Mouse (Mus musculus): Measurements from ENCODE around the gene Lhx2. TPM values are rescaled to one million over a fixed set of nuclear protein-coding genes. Genes with fewer than 3 reads are reported as not detected.

Lhx2 gene
- 22.2 and 33.2 TPM in 2 replicates for total RNA-seq (2014; rRNA removed)
- polyA plus RNA-seq (2015; fragmentation: Nextera tagmentation; extraction: Ambion mirVana): 4.6 and 7.3 TPM in 2 replicates

DNA sequence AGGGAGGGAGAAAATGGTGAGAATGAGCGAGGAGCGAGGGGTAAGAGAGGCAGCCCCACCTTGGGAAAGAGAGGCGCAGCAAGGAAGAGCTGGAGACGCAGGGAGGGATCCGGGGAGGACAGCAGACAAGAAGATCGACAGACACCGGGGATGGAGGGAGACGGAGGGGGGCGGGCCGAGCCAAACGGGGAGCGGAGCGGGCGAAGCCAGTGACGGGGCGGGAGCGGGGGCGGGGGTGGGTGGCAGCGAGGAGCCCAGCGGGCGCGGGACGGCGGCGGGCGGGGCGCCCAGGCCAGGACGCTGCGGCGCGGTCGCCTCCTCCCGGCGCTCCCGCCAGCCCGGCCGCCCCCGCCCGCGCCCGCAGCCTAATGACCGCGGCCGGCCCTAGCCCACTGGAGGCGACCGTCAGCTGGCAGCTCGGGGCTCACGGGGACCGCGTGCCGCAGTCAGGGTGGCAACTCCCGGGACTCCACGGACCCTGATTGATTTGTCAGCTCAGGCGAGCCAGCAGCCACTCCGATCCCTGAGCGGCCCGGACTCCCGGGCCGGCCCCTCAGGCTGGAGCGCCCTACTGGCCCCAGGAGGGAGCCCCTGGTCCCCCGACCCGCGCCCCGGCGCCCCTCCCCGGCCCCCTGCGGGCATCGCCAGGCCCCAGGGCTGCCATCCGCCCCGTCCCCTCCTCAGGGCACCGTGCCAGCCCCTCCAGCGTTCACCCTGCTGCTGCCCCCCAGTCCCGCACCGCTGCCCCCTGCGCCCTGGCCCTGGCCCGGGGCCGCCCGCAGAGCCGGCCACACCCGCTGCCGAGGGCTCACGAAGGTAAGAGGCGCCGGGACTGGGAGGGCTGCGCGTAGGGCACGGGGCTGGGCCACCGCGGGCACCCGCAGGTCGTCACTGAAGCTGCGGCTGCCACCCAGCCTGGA lies at the start of gene Lhx2:
Lhx2 (plus strand) TSS at position 292 of the 920 bp plus-strand sequence.
- Histone ChIP-seq H3K9ac (replicated peaks; ENCODE audit: low read length) (peak within 1 kb of the TSS; percentile 17), H3K27me3 (ENCODE audit: insufficient read depth, low read length) (peaks cover 82% of the 10 kb centered on the region), H3K36me3 (ENCODE audit: insufficient read depth, low read length) (no peaks in the 10 kb centered on the region), H3K9me3 (ENCODE audit: low read length) (no peaks in the 10 kb centered on the region), H3K4me3 (ENCODE audit: low read length) (peak within 1 kb of the TSS; percentile 37), H3K4me2 (ENCODE audit: low read depth, low read length) (peak within 1 kb of the TSS; percentile 55), H3K4me1 (ENCODE audit: insufficient read depth, low read length) (peaks cover 5% of the 10 kb centered on the region; the same call in 1 of the 2 replicates), H3K27ac (no peak within 1 kb of the TSS)
- no peak for DNase-seq (ENCODE audit: low spot score)
- TF ChIP-seq CTCF (IDR thresholded peaks at IDR 0.05; ENCODE audit: low read depth): no peak
- ATAC-seq: peak; percentile 43; the same call in 1 of the 2 replicates
- 2% methylated on average over 42 of the region's 92 CpGs for WGBS

DNA sequence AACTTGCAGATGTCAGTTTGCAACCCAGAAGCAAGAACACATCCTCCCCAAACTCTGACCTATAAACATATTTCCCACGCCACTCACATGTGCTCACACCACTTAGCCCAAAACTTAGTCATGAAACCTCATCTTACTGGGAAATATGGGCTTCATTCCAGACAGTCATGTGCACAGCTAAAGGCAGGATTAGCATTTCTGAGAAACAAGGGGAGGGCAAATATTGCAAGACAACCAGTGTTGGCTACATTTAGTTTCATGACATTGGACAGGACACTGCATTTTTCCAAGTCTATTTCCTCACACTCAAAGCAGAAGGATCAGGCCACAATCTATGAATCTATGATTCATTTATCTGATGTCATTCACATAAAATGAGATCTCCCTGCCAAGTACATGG lies 47.6 kb upstream of the Lhx2 start:
- WGBS: 82% methylated on average over 1 of the region's 1 CpGs
- ATAC-seq (no peak), DNase-seq (ENCODE audit: low spot score) (no peak)

DNA sequence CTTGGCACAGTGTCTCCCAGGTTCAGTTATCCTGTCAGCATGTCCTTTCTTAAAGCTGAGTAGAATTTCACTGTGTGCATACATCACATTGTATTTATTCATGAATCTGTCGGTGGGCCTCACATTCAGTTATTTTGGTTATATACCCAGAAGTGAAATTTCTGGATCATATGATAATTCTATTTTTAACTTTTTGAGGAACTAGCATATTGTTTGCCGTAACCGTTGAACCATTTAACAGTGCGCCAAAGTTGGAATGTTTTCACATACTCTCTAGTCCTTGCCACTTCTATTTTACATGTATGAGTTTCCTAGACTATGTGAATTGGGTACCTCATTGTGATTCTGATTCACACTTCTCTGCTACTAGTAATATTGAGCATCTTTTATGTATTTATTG lies 43.1 kb upstream of the Lhx2 start:
- Histone ChIP-seq H3K4me2 (ENCODE audit: low read depth, low read length) (no peak overlapping the region), H3K27me3 (ENCODE audit: insufficient read depth, low read length) (no peaks in the 10 kb centered on the region), H3K4me3 (ENCODE audit: low read length) (no peak overlapping the region), H3K36me3 (ENCODE audit: insufficient read depth, low read length) (no peaks in the 10 kb centered on the region), H3K9ac (replicated peaks; ENCODE audit: low read length) (no peak overlapping the region), H3K27ac (no peak overlapping the region), H3K9me3 (ENCODE audit: low read length) (no peaks in the 10 kb centered on the region), H3K4me1 (ENCODE audit: insufficient read depth, low read length) (no peaks in the 10 kb centered on the region)
- TF ChIP-seq CTCF (IDR thresholded peaks at IDR 0.05; ENCODE audit: low read depth): no peak
- ATAC-seq (no peak), DNase-seq (ENCODE audit: low spot score) (no peak)
- WGBS: 86% methylated on average over 4 of the region's 4 CpGs

More for the DNA sequence above, 47.6 kb upstream of the Lhx2 start:
- no peaks in the 10 kb centered on the region for H3K27me3 ChIP-seq (ENCODE audit: insufficient read depth, low read length)
- no peaks in the 10 kb centered on the region for H3K36me3 ChIP-seq (ENCODE audit: insufficient read depth, low read length)
- H3K9me3 ChIP-seq (ENCODE audit: low read length): no peaks in the 10 kb centered on the region
- TF ChIP-seq CTCF (IDR thresholded peaks at IDR 0.05; ENCODE audit: low read depth): no peak
- H3K4me1 ChIP-seq (ENCODE audit: insufficient read depth, low read length): no peaks in the 10 kb centered on the region
- H3K4me3 ChIP-seq (ENCODE audit: low read length): no peak overlapping the region
- H3K27ac ChIP-seq: no peak overlapping the region
- H3K4me2 ChIP-seq (ENCODE audit: low read depth, low read length): no peak overlapping the region
- H3K9ac ChIP-seq (replicated peaks; ENCODE audit: low read length): no peak overlapping the region

DNA sequence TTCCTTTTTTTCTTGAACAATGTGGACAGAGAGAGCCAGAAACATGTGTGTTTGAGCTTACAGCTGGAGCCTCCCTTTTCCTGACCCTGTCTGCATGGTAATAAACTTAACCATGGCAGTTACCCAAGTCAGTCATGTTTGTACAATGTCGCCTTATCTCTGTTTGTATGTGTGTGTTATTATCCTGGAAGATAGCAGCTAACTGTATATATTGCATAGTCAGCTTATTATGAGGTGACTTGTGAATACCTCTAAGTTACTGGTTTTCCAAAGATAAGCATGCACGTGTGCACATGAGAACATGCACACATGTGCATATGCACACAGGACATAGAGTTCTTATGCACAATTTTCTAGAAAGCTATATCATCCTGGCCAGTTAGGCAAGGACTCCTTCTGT lies 38.1 kb upstream of the Lhx2 start:
- DNase-seq (ENCODE audit: low spot score) (no peak), ATAC-seq (no peak)
- Histone ChIP-seq H3K9ac (replicated peaks; ENCODE audit: low read length) (no peak overlapping the region), H3K36me3 (ENCODE audit: insufficient read depth, low read length) (no peaks in the 10 kb centered on the region), H3K4me3 (ENCODE audit: low read length) (no peak overlapping the region), H3K27ac (no peak overlapping the region), H3K27me3 (ENCODE audit: insufficient read depth, low read length) (no peaks in the 10 kb centered on the region), H3K4me2 (ENCODE audit: low read depth, low read length) (no peak overlapping the region), H3K9me3 (ENCODE audit: low read length) (no peaks in the 10 kb centered on the region), H3K4me1 (ENCODE audit: insufficient read depth, low read length) (no peaks in the 10 kb centered on the region)
- 93% methylated on average over 2 of the region's 2 CpGs for WGBS
- no peak for TF ChIP-seq CTCF (IDR thresholded peaks at IDR 0.05; ENCODE audit: low read depth)

DNA sequence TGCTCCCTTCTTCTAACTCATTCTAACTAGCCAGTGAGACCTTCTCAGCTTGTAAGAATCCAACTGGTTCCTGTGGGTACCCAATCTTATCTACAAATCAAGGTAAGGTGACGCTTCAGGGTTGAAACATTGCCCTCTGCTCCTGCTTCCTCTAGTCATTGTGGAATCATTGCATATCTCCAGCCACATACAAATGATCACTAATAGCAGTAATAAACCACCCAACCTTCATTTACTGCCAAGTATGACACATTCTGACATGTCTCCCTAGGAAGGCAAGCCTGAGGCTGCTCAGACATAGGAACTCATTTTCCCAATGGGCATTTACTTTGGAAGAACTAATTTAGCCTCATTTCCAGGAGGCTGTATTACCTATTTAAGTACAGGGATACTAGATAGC lies 33.9 kb upstream of the Lhx2 start:
- DNase-seq (ENCODE audit: low spot score) (no peak), ATAC-seq (no peak)
- WGBS: 88% methylated on average over 1 of the region's 1 CpGs
- H3K9me3 ChIP-seq (ENCODE audit: low read length): no peaks in the 10 kb centered on the region
- no peaks in the 10 kb centered on the region for H3K27me3 ChIP-seq (ENCODE audit: insufficient read depth, low read length)
- no peak overlapping the region for H3K4me3 ChIP-seq (ENCODE audit: low read length)
- H3K4me2 ChIP-seq (ENCODE audit: low read depth, low read length): no peak overlapping the region
- no peak overlapping the region for H3K27ac ChIP-seq
- H3K9ac ChIP-seq (replicated peaks; ENCODE audit: low read length): no peak overlapping the region
- no peaks in the 10 kb centered on the region for H3K36me3 ChIP-seq (ENCODE audit: insufficient read depth, low read length)
- H3K4me1 ChIP-seq (ENCODE audit: insufficient read depth, low read length): no peaks in the 10 kb centered on the region
- no peak for TF ChIP-seq CTCF (IDR thresholded peaks at IDR 0.05; ENCODE audit: low read depth)

DNA sequence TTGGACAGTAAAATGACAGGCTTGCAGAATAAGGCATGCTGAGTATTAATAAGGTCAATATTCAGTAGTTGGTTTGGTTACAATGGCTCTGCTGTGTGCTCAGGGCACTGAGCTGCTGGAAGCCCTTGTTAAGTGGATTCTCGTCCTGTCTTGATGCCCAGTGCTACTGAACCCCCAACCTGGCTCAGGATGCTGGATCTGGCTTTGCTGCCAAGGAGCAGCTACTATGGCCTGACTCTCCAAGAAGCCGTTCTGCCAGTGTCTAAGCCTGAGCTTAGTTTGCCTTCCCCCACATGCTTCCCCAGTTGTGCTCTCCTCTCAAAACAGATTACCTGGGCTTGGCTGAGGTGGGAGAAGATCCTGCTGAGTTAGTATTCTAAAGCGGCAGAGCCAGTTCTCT lies 26.2 kb upstream of the Lhx2 start:
- 31% methylated on average over 3 of the region's 3 CpGs for WGBS
- no peak for TF ChIP-seq CTCF (IDR thresholded peaks at IDR 0.05; ENCODE audit: low read depth)
- H3K27ac ChIP-seq: no peak overlapping the region
- no peak overlapping the region for H3K4me3 ChIP-seq (ENCODE audit: low read length)
- no peak overlapping the region for H3K4me2 ChIP-seq (ENCODE audit: low read depth, low read length)
- H3K9me3 ChIP-seq (ENCODE audit: low read length): no peaks in the 10 kb centered on the region
- H3K27me3 ChIP-seq (ENCODE audit: insufficient read depth, low read length): no peaks in the 10 kb centered on the region
- no peak overlapping the region for H3K9ac ChIP-seq (replicated peaks; ENCODE audit: low read length)
- ATAC-seq (no peak), DNase-seq (ENCODE audit: low spot score) (peak; percentile 8)
- H3K4me1 ChIP-seq (ENCODE audit: insufficient read depth, low read length): no peaks in the 10 kb centered on the region
- H3K36me3 ChIP-seq (ENCODE audit: insufficient read depth, low read length): no peaks in the 10 kb centered on the region

DNA sequence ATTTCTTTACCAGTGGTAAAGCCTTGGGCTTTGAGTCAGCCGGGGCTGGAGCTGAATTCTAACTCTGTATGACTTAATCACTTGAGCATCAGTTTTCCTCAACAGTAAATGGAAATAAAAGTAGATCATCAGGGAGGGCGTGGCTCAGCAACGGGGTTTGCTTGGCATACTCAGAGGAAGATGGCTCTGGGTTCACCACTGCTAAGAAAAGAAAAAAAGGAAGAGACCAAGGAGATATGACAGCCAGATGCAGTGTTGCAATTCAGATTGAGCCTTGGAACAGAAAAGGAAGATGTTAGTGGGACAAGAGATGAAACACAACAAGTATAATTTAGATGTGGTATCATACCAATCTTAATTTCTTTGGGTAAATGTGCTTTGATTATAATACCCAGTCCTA lies 25.7 kb upstream of the Lhx2 start:
- no peak for DNase-seq (ENCODE audit: low spot score)
- no peak for TF ChIP-seq CTCF (IDR thresholded peaks at IDR 0.05; ENCODE audit: low read depth)
- H3K4me3 ChIP-seq (ENCODE audit: low read length): no peak overlapping the region
- H3K27me3 ChIP-seq (ENCODE audit: insufficient read depth, low read length): no peaks in the 10 kb centered on the region
- no peaks in the 10 kb centered on the region for H3K4me1 ChIP-seq (ENCODE audit: insufficient read depth, low read length)
- H3K4me2 ChIP-seq (ENCODE audit: low read depth, low read length): no peak overlapping the region
- H3K9ac ChIP-seq (replicated peaks; ENCODE audit: low read length): no peak overlapping the region
- no peaks in the 10 kb centered on the region for H3K9me3 ChIP-seq (ENCODE audit: low read length)
- no peaks in the 10 kb centered on the region for H3K36me3 ChIP-seq (ENCODE audit: insufficient read depth, low read length)
- no peak overlapping the region for H3K27ac ChIP-seq
- 50% methylated on average over 3 of the region's 3 CpGs for WGBS
- no peak for ATAC-seq

All from hindbrain, postnatal 0 days (tissue).